Mouse (Mus musculus) MEL (cell line): ENCODE results near the gene Adamts4. TPM values are rescaled to one million over a fixed set of nuclear protein-coding genes. Genes with fewer than 3 reads are reported as not detected.

Source experiments
- DNase-seq: peaks from one replicate; pipeline ENCODE4 v3.0.0; 2011; ENCODE audit warnings: low read depth, low spot score
- H3K27ac ChIP-seq: 2 replicates; pipeline ENCODE4 v1.5.1; 2012; ENCODE audit warnings: low read depth, mild to moderate bottlenecking, control low read depth, low read length, moderate library complexity; ENCODE audit not compliant: control insufficient read depth
- H3K27me3 ChIP-seq, 2 experiments: fragments of 150-350 bp in 1 of 2; sonication (generic) in 1 of 2; 2 replicates each; pipeline ENCODE4 v1.6.1; 2012; ENCODE audit warnings: low read length in 2 of 2, mild to moderate bottlenecking in 2 of 2, improper control_type of control experiment in 1 of 2, moderate library complexity in 1 of 2; ENCODE audit not compliant: insufficient read depth in 2 of 2, control insufficient read depth in 1 of 2
- H3K36me3 ChIP-seq, 2 experiments: 2 replicates each; pipeline ENCODE4 v1.6.1; 2012 to 2014; ENCODE audit warnings: low read length in 2 of 2, improper control_type of control experiment in 1 of 2, inconsistent platforms in 1 of 2, mild to moderate bottlenecking in 1 of 2; ENCODE audit not compliant: insufficient read depth in 2 of 2, control insufficient read depth in 1 of 2
- H3K4me1 ChIP-seq, 2 experiments: fragments of 150-350 bp in 1 of 2; sonication (generic) in 1 of 2; 2 replicates each; pipeline ENCODE4 v1.6.1; 2012; ENCODE audit warnings: low read length in 2 of 2, improper control_type of control experiment in 1 of 2, mild to moderate bottlenecking in 1 of 2; ENCODE audit not compliant: insufficient read depth in 2 of 2, control insufficient read depth in 1 of 2
- H3K4me3 ChIP-seq, 2 experiments: fragments of 150-350 bp in 1 of 2; sonication (generic) in 1 of 2; 2 replicates each; pipeline ENCODE4 v1.5.1; 2012; ENCODE audit warnings: low read depth in 2 of 2, low read length in 2 of 2, mild to moderate bottlenecking in 2 of 2, moderate library complexity in 2 of 2, control low read depth in 1 of 2, improper control_type of control experiment in 1 of 2; ENCODE audit not compliant: control insufficient read depth in 1 of 2, insufficient read depth in 1 of 2
- H3K79me2 ChIP-seq: 2 replicates; pipeline ENCODE4 v1.6.1; 2012; ENCODE audit warnings: mild to moderate bottlenecking, low read length, moderate library complexity; ENCODE audit not compliant: control insufficient read depth, poor library complexity, insufficient read depth
- H3K9ac ChIP-seq: 2 replicates; pipeline ENCODE4 v1.6.1; 2012; ENCODE audit warnings: low read depth, mild to moderate bottlenecking, control low read depth, low read length, moderate library complexity; ENCODE audit not compliant: control insufficient read depth, poor library complexity, severe bottlenecking
- H3K9me3 ChIP-seq: fragments of 150-350 bp; sonication (generic); replicated peaks from 2 replicates; pipeline ENCODE4 v1.6.1; 2012; ENCODE audit warnings: mild to moderate bottlenecking, low read length, improper control_type of control experiment, moderate library complexity; ENCODE audit not compliant: insufficient read depth
- BHLHE40 ChIP-seq: IDR thresholded peaks from 2 replicates; pipeline ENCODE4 v1.6.1; 2012; ENCODE audit warnings: low read depth, mild to moderate bottlenecking, inconsistent platforms, low read length, improper control_type of control experiment, borderline replicate concordance
- CHD1 ChIP-seq: IDR thresholded peaks from 2 replicates; pipeline ENCODE4 v1.6.1; 2012; ENCODE audit warnings: low read depth, mild to moderate bottlenecking, inconsistent platforms, low read length, improper control_type of control experiment
- CTCF ChIP-seq, 3 experiments: IDR thresholded peaks in 2 of 3; conservative IDR thresholded peaks in 1 of 3; 2 replicates each; pipeline ENCODE4 v1.5.1; 2011 to 2012; ENCODE audit warnings: low read length in 3 of 3, low read depth in 2 of 3, mild to moderate bottlenecking in 2 of 3, improper control_type of control experiment in 1 of 3, inconsistent platforms in 1 of 3, mixed read lengths in 1 of 3, moderate library complexity in 1 of 3; ENCODE audit not compliant: control insufficient read depth in 1 of 3, insufficient read depth in 1 of 3, poor library complexity in 1 of 3, severe bottlenecking in 1 of 3
- E2F4 ChIP-seq: IDR thresholded peaks from 2 replicates; pipeline ENCODE4 v1.6.1; 2011; ENCODE audit warnings: low read depth, low read length, improper control_type of control experiment, borderline replicate concordance
- ELF1 ChIP-seq: IDR thresholded peaks from 2 replicates; pipeline ENCODE4 v1.6.1; 2014; ENCODE audit warnings: low read depth, mild to moderate bottlenecking, inconsistent platforms, low read length, improper control_type of control experiment, moderate library complexity
- EP300 ChIP-seq, 2 experiments: IDR thresholded peaks; 2 replicates each; pipeline ENCODE4 v1.6.1; 2011; ENCODE audit warnings: improper control_type of control experiment in 2 of 2, low read length in 2 of 2, low read depth in 1 of 2, mild to moderate bottlenecking in 1 of 2
- GABPA ChIP-seq: IDR thresholded peaks from 2 replicates; pipeline ENCODE4 v1.6.1; 2012; ENCODE audit warnings: low read depth, mild to moderate bottlenecking, inconsistent platforms, low read length, improper control_type of control experiment, moderate library complexity
- GATA1 ChIP-seq: IDR thresholded peaks from 2 replicates; pipeline ENCODE4 v1.6.1; 2011; ENCODE audit warnings: low read depth, low read length, improper control_type of control experiment
- HCFC1 ChIP-seq: IDR thresholded peaks from 2 replicates; pipeline ENCODE4 v1.6.1; 2012; ENCODE audit warnings: low read depth, mild to moderate bottlenecking, inconsistent platforms, low read length, improper control_type of control experiment, moderate library complexity
- MAFK ChIP-seq: IDR thresholded peaks from 2 replicates; pipeline ENCODE4 v1.6.1; 2011; ENCODE audit warnings: low read depth, mild to moderate bottlenecking, low read length, improper control_type of control experiment, borderline replicate concordance
- MXI1 ChIP-seq: IDR thresholded peaks from 2 replicates; pipeline ENCODE4 v1.6.1; 2011; ENCODE audit warnings: mild to moderate bottlenecking, low read depth, low read length, improper control_type of control experiment
- NRF1 ChIP-seq: IDR thresholded peaks from 2 replicates; pipeline ENCODE4 v1.6.1; 2014; ENCODE audit warnings: low read depth, mild to moderate bottlenecking, inconsistent platforms, low read length, improper control_type of control experiment, moderate library complexity; ENCODE audit not compliant: poor library complexity, insufficient read depth, severe bottlenecking
- POLR2AphosphoS5 ChIP-seq: IDR thresholded peaks from 2 replicates; pipeline ENCODE4 v1.6.1; 2012; ENCODE audit warnings: low read depth, borderline replicate concordance, mild to moderate bottlenecking, inconsistent platforms, low read length, moderate library complexity, mixed read lengths
- RCOR1 ChIP-seq: IDR thresholded peaks from 2 replicates; pipeline ENCODE4 v1.6.1; 2012; ENCODE audit warnings: low read depth, mild to moderate bottlenecking, inconsistent platforms, low read length, improper control_type of control experiment
- SIN3A ChIP-seq: IDR thresholded peaks from 2 replicates; pipeline ENCODE4 v1.6.1; 2012; ENCODE audit warnings: low read length, improper control_type of control experiment, inconsistent platforms
- TAL1 ChIP-seq: IDR thresholded peaks from 2 replicates; pipeline ENCODE4 v1.6.1; 2012; ENCODE audit warnings: mild to moderate bottlenecking, inconsistent platforms, low read length, moderate library complexity, mixed read lengths
- TCF12 ChIP-seq: IDR thresholded peaks from 2 replicates; pipeline ENCODE4 v1.6.1; 2014; ENCODE audit warnings: low read depth, mild to moderate bottlenecking, inconsistent platforms, low read length, improper control_type of control experiment, moderate library complexity
- UBTF ChIP-seq: IDR thresholded peaks from 2 replicates; pipeline ENCODE4 v1.6.1; 2012; ENCODE audit warnings: low read depth, mild to moderate bottlenecking, inconsistent platforms, low read length, improper control_type of control experiment, moderate library complexity, borderline replicate concordance; ENCODE audit not compliant: insufficient read depth
- USF1 ChIP-seq: IDR thresholded peaks from 2 replicates; pipeline ENCODE4 v1.6.1; 2014; ENCODE audit warnings: low read depth, mild to moderate bottlenecking, inconsistent platforms, low read length, improper control_type of control experiment, moderate library complexity
- USF2 ChIP-seq, 2 experiments: IDR thresholded peaks; 2 replicates each; pipeline ENCODE4 v1.6.1; 2011 to 2012; ENCODE audit warnings: improper control_type of control experiment in 2 of 2, low read length in 2 of 2, borderline replicate concordance in 1 of 2, inconsistent platforms in 1 of 2, low read depth in 1 of 2, mild to moderate bottlenecking in 1 of 2; ENCODE audit not compliant: insufficient read depth in 1 of 2
- ZKSCAN1 ChIP-seq: IDR thresholded peaks from 2 replicates; pipeline ENCODE4 v1.6.1; 2012; ENCODE audit warnings: low read depth, mild to moderate bottlenecking, inconsistent platforms, low read length, improper control_type of control experiment, moderate library complexity
- polyA plus RNA-seq, 2 experiments: library from polyadenylated mRNA; stranded (reverse) in 1 of 2; unstranded in 1 of 2; fragments of >175 nt in 1 of 2; fragments of >200 nt in 1 of 2; gene quantifications; 2 replicates each; pipeline versions ENCODE4 v1.2.1 to v1.2.4; 2012; ENCODE audit warnings: low replicate concordance in 2 of 2, low read depth in 1 of 2; ENCODE audit not compliant: insufficient read length in 2 of 2, insufficient read depth in 1 of 2, missing spikeins in 1 of 2
- total RNA-seq: library from RNA; depleted of rRNA; stranded (reverse); fragments of 300-350 nt; gene quantifications from 2 replicates; pipeline ENCODE4 v1.2.3, GENCODE M21; 2012

Gene Adamts4
- total and polyA plus RNA-seq, 3 experiments, result 0.03 TPM; not detected in 2

DNA sequence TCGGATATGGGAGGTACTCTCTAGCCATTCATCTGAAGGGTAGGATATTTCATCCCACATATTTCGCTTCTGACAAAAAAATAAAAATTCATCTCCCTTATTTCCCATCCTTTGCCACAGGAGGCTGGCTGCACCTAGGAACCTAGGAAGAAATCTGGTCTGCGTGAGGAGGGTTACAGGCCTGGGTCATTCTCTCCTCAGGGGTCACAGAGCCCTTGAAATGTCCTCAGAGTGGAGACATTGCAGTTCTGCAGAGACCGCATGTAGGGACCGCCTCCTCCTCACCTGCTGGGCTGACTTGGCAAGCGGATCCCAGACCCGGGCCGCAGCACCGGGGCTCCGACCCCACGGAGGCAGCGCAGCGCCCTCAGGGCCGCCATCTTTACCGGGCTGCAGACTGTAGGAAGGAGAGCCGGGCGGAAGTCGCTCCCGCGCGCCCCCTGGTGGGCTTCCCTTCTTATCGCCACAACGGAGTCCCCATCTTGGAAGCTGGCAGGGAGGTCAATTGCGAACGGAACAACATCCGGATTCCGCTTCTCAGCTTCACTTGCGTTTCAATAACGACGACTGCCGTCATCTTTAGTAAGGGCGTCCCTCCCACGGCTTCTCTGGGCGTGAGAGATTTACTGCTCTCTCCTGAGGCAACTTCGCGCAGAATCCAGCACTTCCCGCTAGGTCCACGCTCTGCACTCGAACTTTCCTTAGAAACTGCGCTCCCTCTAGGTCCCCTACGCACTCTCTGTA lies 3.3 kb upstream of the Adamts4 start (continued):
- TF ChIP-seq TCF12 (peak; percentile 69), POLR2AphosphoS5 (no peak), BHLHE40 (no peak), E2F4 (peak; percentile 51; the same call in 1 of the 2 replicates), ZKSCAN1 (no peak), SIN3A (peak; percentile 91), HCFC1 (peak; percentile 96), USF2 (IDR thresholded peaks at IDR 0.05; ENCODE audit: borderline replicate concordance in 1 of 2, insufficient read depth in 1 of 2, low read depth in 1 of 2, low read length in 2 of 2) (no peak), MAFK (no peak), CTCF (IDR thresholded peaks at IDR 0.05 in 2 of 3, conservative IDR thresholded peaks at IDR 0.05 in 1 of 3; ENCODE audit: control insufficient read depth in 1 of 3, insufficient read depth in 1 of 3, low read depth in 2 of 3, low read length in 3 of 3, poor library complexity in 1 of 3, severe bottlenecking in 1 of 3) (peak; percentile 63 to 86 (median 78); a peak in 5 of 6 replicates), CHD1 (no peak), TAL1 (no peak), RCOR1 (peak; percentile 83), USF1 (no peak), ELF1 (peak; percentile 96), MXI1 (peak; percentile 62; the same call in 1 of the 2 replicates)

DNA sequence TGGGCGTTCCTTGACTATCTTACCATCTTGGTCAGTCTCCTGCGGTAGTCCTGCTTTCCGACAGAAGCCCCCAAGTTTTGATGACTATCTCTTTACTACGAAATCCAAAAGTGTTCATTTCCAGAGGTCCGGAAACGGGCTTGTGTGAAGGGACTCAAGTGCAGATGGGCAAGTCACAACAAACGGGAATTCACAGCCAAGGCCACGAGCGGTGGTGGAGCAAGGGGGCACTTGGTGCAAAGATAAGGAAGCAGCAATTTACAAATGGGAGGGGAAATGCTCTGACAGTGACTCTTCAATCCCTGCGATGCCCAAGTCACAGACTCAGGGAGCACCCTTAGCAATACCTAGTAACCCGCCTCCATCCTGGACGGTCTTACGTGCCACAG lies 2.8 kb upstream of the Adamts4 start:
- H3K36me3 ChIP-seq, result peaks cover 0 to 12% of the 10 kb centered on the region in 2 experiments; a peak in 2 of 4 replicates
- TF ChIP-seq CHD1 (peak; percentile 15; the same call in 1 of the 2 replicates), NRF1 (no peak), UBTF (no peak), GABPA (no peak), EP300 (IDR thresholded peaks at IDR 0.05; ENCODE audit: low read depth in 1 of 2, low read length in 2 of 2) (no peak), E2F4 (no peak), GATA1 (0 out of 2 replicates have a peak, but pooled peaks have one; percentile 37)
- TF ChIP-seq, all 39 proteins: peak for 2
- peaks cover 11% of the 10 kb centered on the region for H3K79me2 ChIP-seq
- H3K4me1 ChIP-seq, result peaks cover 2 to 21% of the 10 kb centered on the region in 2 experiments; a peak in 3 of 4 replicates
- H3K4me3 ChIP-seq, result peak overlapping the region; percentile 69 to 71
- H3K27me3 ChIP-seq, result no peaks in the 10 kb centered on the region; a peak in 1 of 4 replicates
- H3K27ac ChIP-seq, result peak overlapping the region; percentile 78
- H3K9me3 ChIP-seq, result no peaks in the 10 kb centered on the region
- DNase-seq, result no peak
- peak overlapping the region; percentile 72 for H3K9ac ChIP-seq
